Mouse (Mus musculus) cerebellum, adult 2 months (tissue): ENCODE measurements around the gene Klhl2. TPM values are rescaled to one million over a fixed set of nuclear protein-coding genes. Genes with fewer than 3 reads are reported as not detected.

ENCODE experiments used
- DNase-seq, 2 experiments: peaks; one replicate each; pipeline ENCODE4 v3.0.0; 2021
- H3K27ac ChIP-seq: fragments of 200-500 bp; 2 replicates; pipeline ENCODE4 v1.5.1; 2012; ENCODE audit warnings: low read length, control low read depth, inconsistent platforms; ENCODE audit not compliant: insufficient read depth
- H3K27me3 ChIP-seq: fragments of 200-500 bp; 2 replicates; pipeline ENCODE4 v1.6.1; 2012; ENCODE audit warnings: inconsistent platforms, mild to moderate bottlenecking, low read length, moderate library complexity; ENCODE audit not compliant: control insufficient read depth, insufficient read depth
- H3K4me1 ChIP-seq: fragments of 200-500 bp; 2 replicates; pipeline ENCODE4 v1.6.1; 2011; ENCODE audit warnings: low read length; ENCODE audit not compliant: control insufficient read depth, insufficient read depth
- H3K4me3 ChIP-seq: fragments of 200-500 bp; replicated peaks from 2 replicates; pipeline ENCODE3; 2011; ENCODE audit warnings: mild to moderate bottlenecking, low read depth, low read length, control low read depth; ENCODE audit not compliant: insufficient read depth
- CTCF ChIP-seq: fragments of 200-500 bp; IDR thresholded peaks from 2 replicates; pipeline ENCODE4 v1.5.1; 2011; ENCODE audit warnings: low read depth, mild to moderate bottlenecking, control low read depth, low read length, moderate library complexity, borderline replicate concordance; ENCODE audit not compliant: insufficient read depth
- POLR2A ChIP-seq: fragments of 200-500 bp; IDR thresholded peaks from 2 replicates; pipeline ENCODE4 v1.6.1; 2011; ENCODE audit warnings: low read length, control low read depth, borderline replicate concordance; ENCODE audit not compliant: insufficient read depth
- WGBS: fragments of 180-500 bp; shearing (Covaris S2); methylation state at CpG from one replicate; pipeline ENCODE4 v1.1.7; 2018; 5-methylcytosine and 5-hydroxymethylcytosine counted together
- polyA plus RNA-seq: library from polyadenylated mRNA; depleted of rRNA; stranded (reverse); fragments of >200 nt; gene quantifications from 2 replicates; pipeline ENCODE4 v1.2.3, GENCODE M21; 2012

Klhl2 gene
- polyA plus RNA-seq, 1 experiment = 73.5 TPM

GRCm38 (mm10) chr8:64786801-64787200, 63.0 kb downstream of the Klhl2 start:
- TF ChIP-seq CTCF = no peak
- DNase-seq = no peak
- Histone ChIP-seq H3K4me1 (no peaks in the 10 kb centered on the region; the same call in 1 of the 2 replicates), H3K4me3 (no peak overlapping the region), H3K27ac (no peak overlapping the region), H3K27me3 (no peaks in the 10 kb centered on the region)
- 91% methylated on average over 2 of the region's 2 CpGs for whole genome bisulfite sequencing

- no peak for TF ChIP-seq CTCF
- no peak for TF ChIP-seq POLR2A
- Histone ChIP-seq H3K27me3 (no peaks in the 10 kb centered on the region), H3K27ac (no peak overlapping the region), H3K4me3 (no peak overlapping the region), H3K4me1 (no peaks in the 10 kb centered on the region)
- 91% methylated on average over 5 of the region's 5 CpGs for WGBS
- DNase-seq = no peak
Observed at GRCm38 (mm10) chr8:64784235-64784634, 65.6 kb downstream of the Klhl2 start.

- no peak for DNase-seq
- Histone ChIP-seq H3K27ac (no peak overlapping the region), H3K4me3 (no peak overlapping the region), H3K4me1 (no peaks in the 10 kb centered on the region), H3K27me3 (no peaks in the 10 kb centered on the region)
- 85% methylated on average over 6 of the region's 6 CpGs for WGBS
- TF ChIP-seq CTCF = no peak
- no peak for TF ChIP-seq POLR2A
Observed at GRCm38 (mm10) chr8:64781947-64782346, 67.9 kb downstream of the Klhl2 start.

- no peaks in the 10 kb centered on the region for H3K4me1 ChIP-seq
- DNase-seq = no peak
- WGBS = 78% methylated on average over 9 of the region's 9 CpGs
- 0 out of 2 replicates have a peak, but pooled peaks have one; percentile 4 for TF ChIP-seq CTCF
- TF ChIP-seq POLR2A = no peak
- no peaks in the 10 kb centered on the region for H3K27me3 ChIP-seq
- no peak overlapping the region for H3K4me3 ChIP-seq
- H3K27ac ChIP-seq = no peak overlapping the region
Observed at GRCm38 (mm10) chr8:64777925-64778324, 71.9 kb downstream of the Klhl2 start.

GRCm38 (mm10) chr8:64774136-64774535, 75.7 kb downstream of the Klhl2 start:
- no peak for TF ChIP-seq CTCF
- no peak for TF ChIP-seq POLR2A
- no peaks in the 10 kb centered on the region for H3K4me1 ChIP-seq
- no peak overlapping the region for H3K4me3 ChIP-seq
- H3K27ac ChIP-seq = no peak overlapping the region
- no peaks in the 10 kb centered on the region for H3K27me3 ChIP-seq
- 95% methylated on average over 6 of the region's 6 CpGs for WGBS
- no peak for DNase-seq

GRCm38 (mm10) chr8:64770814-64771213, 79.0 kb downstream of the Klhl2 start:
- H3K4me1 ChIP-seq = peaks cover 4% of the 10 kb centered on the region; the same call in 1 of the 2 replicates
- no peak overlapping the region for H3K4me3 ChIP-seq
- WGBS = 93% methylated on average over 7 of the region's 7 CpGs
- no peak overlapping the region for H3K27ac ChIP-seq
- TF ChIP-seq POLR2A (no peak), CTCF (no peak)
- no peak for DNase-seq
- no peaks in the 10 kb centered on the region for H3K27me3 ChIP-seq

GRCm38 (mm10) chr8:64769586-64769985, 80.2 kb downstream of the Klhl2 start:
- Histone ChIP-seq H3K27ac (no peak overlapping the region), H3K27me3 (no peaks in the 10 kb centered on the region), H3K4me3 (no peak overlapping the region), H3K4me1 (peaks cover 4% of the 10 kb centered on the region; the same call in 1 of the 2 replicates)
- TF ChIP-seq CTCF = no peak
- TF ChIP-seq POLR2A = no peak
- WGBS = 45% methylated on average over 7 of the region's 7 CpGs
- no peak for DNase-seq

GRCm38 (mm10) chr8:64768645-64769044, 81.2 kb downstream of the Klhl2 start:
- 73% methylated on average over 9 of the region's 9 CpGs for WGBS

More at GRCm38 (mm10) chr8:64768645-64769044, 81.2 kb downstream of the Klhl2 start:
- TF ChIP-seq CTCF (no peak), POLR2A (no peak)
- Histone ChIP-seq H3K4me1 (peaks cover 4% of the 10 kb centered on the region; the same call in 1 of the 2 replicates), H3K27me3 (no peaks in the 10 kb centered on the region), H3K27ac (no peak overlapping the region), H3K4me3 (no peak overlapping the region)
- DNase-seq = no peak
